Mouse (Mus musculus): ENCODE data around the gene Plekhg1. TPM values are rescaled to one million over a fixed set of nuclear protein-coding genes. Genes with fewer than 3 reads are reported as not detected.

The Plekhg1 gene
- polyA plus RNA-seq, 1 experiment from 2014 or later, result 5.9 TPM

GRCm38 (mm10) chr10:3990295-3990883 is 250.2 kb downstream of the Plekhg1 start:
- no peak overlapping the region for H3K4me2 ChIP-seq (replicated peaks)
- H3K27ac ChIP-seq, result no peak overlapping the region
- no peaks in the 10 kb centered on the region for H3K27me3 ChIP-seq (replicated peaks)
- H3K4me3 ChIP-seq (replicated peaks), result no peak overlapping the region
- ATAC-seq, result no peak
- no peaks in the 10 kb centered on the region for H3K9me3 ChIP-seq
- H3K9ac ChIP-seq, result no peak overlapping the region
- H3K36me3 ChIP-seq, result peaks cover 10% of the 10 kb centered on the region; the same call in 1 of the 2 replicates
- WGBS, result 90% methylated on average over 6 of the region's 6 CpGs
- H3K4me1 ChIP-seq (replicated peaks), result no peaks in the 10 kb centered on the region

GRCm38 (mm10) chr10:3993365-3994102 is 253.4 kb downstream of the Plekhg1 start:
- Histone ChIP-seq H3K9ac (no peak overlapping the region), H3K9me3 (no peaks in the 10 kb centered on the region), H3K4me3 (replicated peaks) (no peak overlapping the region), H3K4me1 (replicated peaks) (no peaks in the 10 kb centered on the region), H3K4me2 (replicated peaks) (no peak overlapping the region), H3K36me3 (peaks cover 10% of the 10 kb centered on the region; the same call in 1 of the 2 replicates), H3K27me3 (replicated peaks) (no peaks in the 10 kb centered on the region), H3K27ac (no peak overlapping the region)
- 89% methylated on average over 8 of the region's 8 CpGs for WGBS
- ATAC-seq, result peak; percentile 61; the same call in 1 of the 2 replicates

GRCm38 (mm10) chr10:3995277-3995676 is 255.1 kb downstream of the Plekhg1 start:
- no peaks in the 10 kb centered on the region for H3K9me3 ChIP-seq

GRCm38 (mm10) chr10:3996170-3996876 is 256.2 kb downstream of the Plekhg1 start:
- Histone ChIP-seq H3K36me3 (0 out of 2 replicates have a peak, but pooled peaks cover 4% of the 10 kb centered on the region), H3K27ac (no peak overlapping the region), H3K27me3 (replicated peaks) (no peaks in the 10 kb centered on the region), H3K4me3 (replicated peaks) (no peak overlapping the region), H3K4me1 (replicated peaks) (no peaks in the 10 kb centered on the region), H3K4me2 (replicated peaks) (no peak overlapping the region), H3K9ac (no peak overlapping the region), H3K9me3 (no peaks in the 10 kb centered on the region)
- 51% methylated on average over 15 of the region's 15 CpGs for WGBS
- peak; percentile 57; the same call in 1 of the 2 replicates for ATAC-seq

More at GRCm38 (mm10) chr10:3995277-3995676, 255.1 kb downstream of the Plekhg1 start:
- Histone ChIP-seq H3K36me3 (0 out of 2 replicates have a peak, but pooled peaks cover 6% of the 10 kb centered on the region), H3K27ac (no peak overlapping the region), H3K4me2 (replicated peaks) (no peak overlapping the region), H3K4me3 (replicated peaks) (no peak overlapping the region), H3K9ac (no peak overlapping the region), H3K27me3 (replicated peaks) (no peaks in the 10 kb centered on the region), H3K4me1 (replicated peaks) (no peaks in the 10 kb centered on the region)
- ATAC-seq, result no peak
- 80% methylated on average over 4 of the region's 4 CpGs for WGBS

GRCm38 (mm10) chr10:3997851-3998426 is 257.8 kb downstream of the Plekhg1 start:
- Histone ChIP-seq H3K36me3 (no peaks in the 10 kb centered on the region), H3K4me2 (replicated peaks) (no peak overlapping the region), H3K4me1 (replicated peaks) (no peaks in the 10 kb centered on the region), H3K4me3 (replicated peaks) (no peak overlapping the region), H3K27me3 (replicated peaks) (no peaks in the 10 kb centered on the region), H3K9ac (no peak overlapping the region), H3K9me3 (no peaks in the 10 kb centered on the region), H3K27ac (no peak overlapping the region)
- no peak for ATAC-seq
- WGBS, result 81% methylated on average over 7 of the region's 7 CpGs

GRCm38 (mm10) chr10:4002711-4003110 is 262.5 kb downstream of the Plekhg1 start:
- Histone ChIP-seq H3K36me3 (no peaks in the 10 kb centered on the region), H3K9ac (no peak overlapping the region), H3K9me3 (no peaks in the 10 kb centered on the region), H3K27me3 (replicated peaks) (no peaks in the 10 kb centered on the region), H3K4me1 (replicated peaks) (peaks cover 5% of the 10 kb centered on the region; the same call in 1 of the 2 replicates), H3K4me2 (replicated peaks) (no peak overlapping the region), H3K27ac (no peak overlapping the region), H3K4me3 (replicated peaks) (no peak overlapping the region)
- ATAC-seq, result no peak
- WGBS, result 84% methylated on average over 5 of the region's 5 CpGs

GRCm38 (mm10) chr10:4005191-4005590 is 265.0 kb downstream of the Plekhg1 start:
- no peak for ATAC-seq
- WGBS, result 67% methylated on average over 7 of the region's 7 CpGs

GRCm38 (mm10) chr10:4006296-4007015 is 266.3 kb downstream of the Plekhg1 start:
- no peaks in the 10 kb centered on the region for H3K27me3 ChIP-seq (replicated peaks)
- 38% methylated on average over 7 of the region's 7 CpGs for WGBS
- peaks cover 5% of the 10 kb centered on the region; the same call in 1 of the 2 replicates for H3K4me1 ChIP-seq (replicated peaks)
- H3K9me3 ChIP-seq, result no peaks in the 10 kb centered on the region
- H3K4me3 ChIP-seq (replicated peaks), result no peak overlapping the region
- peak; percentile 94 for ATAC-seq
- no peaks in the 10 kb centered on the region for H3K36me3 ChIP-seq
- no peak overlapping the region for H3K4me2 ChIP-seq (replicated peaks)
- H3K9ac ChIP-seq, result no peak overlapping the region
- H3K27ac ChIP-seq, result peak overlapping the region; percentile 67

More at GRCm38 (mm10) chr10:4005191-4005590, 265.0 kb downstream of the Plekhg1 start:
- Histone ChIP-seq H3K4me2 (replicated peaks) (no peak overlapping the region), H3K27ac (peak overlapping the region; percentile 8; the same call in 1 of the 2 replicates), H3K4me1 (replicated peaks) (peaks cover 5% of the 10 kb centered on the region; the same call in 1 of the 2 replicates), H3K9me3 (no peaks in the 10 kb centered on the region), H3K27me3 (replicated peaks) (no peaks in the 10 kb centered on the region), H3K4me3 (replicated peaks) (no peak overlapping the region), H3K36me3 (no peaks in the 10 kb centered on the region), H3K9ac (no peak overlapping the region)

Other genes with a start within 250 kb of the Plekhg1 start
- 4.4 and 5.5 TPM in 2 replicates for gene Iyd, start 200.1 kb upstream of the Plekhg1 start, polyA plus RNA-seq (2015; fragmentation: Nextera tagmentation; extraction: Ambion mirVana)
- gene Mthfd1l, start 232.8 kb downstream of the Plekhg1 start, polyA plus RNA-seq (2015; fragmentation: Nextera tagmentation; extraction: Ambion mirVana), result 20.2 and 21.7 TPM in 2 replicates

All from intestine, embryonic 15.5 days (tissue).